Mouse (Mus musculus) stomach, embryonic 15.5 days (tissue): Measurements from ENCODE around the gene Igdcc3. TPM values are rescaled to one million over a fixed set of nuclear protein-coding genes. Genes with fewer than 3 reads are reported as not detected.

Source experiments
- ATAC-seq: fragments of 200-750 bp; cut with Nextera tagmentation; 2 replicates; pipeline ENCODE4 v1.8.0; 2017; ENCODE audit warnings: low read depth, moderate number of reproducible peaks, moderate TSS enrichment; ENCODE audit not compliant: insufficient read depth, low FRiP score
- H3K27ac ChIP-seq: fragments of 300-500 bp; sonication (generic); 2 replicates; pipeline ENCODE4 v1.5.1; 2015; ENCODE audit warnings: mild to moderate bottlenecking, inconsistent platforms
- H3K27me3 ChIP-seq: fragments of 300-500 bp; sonication (generic); replicated peaks from 2 replicates; pipeline ENCODE4 v1.6.1; 2015; ENCODE audit warnings: inconsistent platforms
- H3K36me3 ChIP-seq: fragments of 300-500 bp; sonication (generic); 2 replicates; pipeline ENCODE4 v1.6.1; 2015; ENCODE audit warnings: inconsistent platforms
- H3K4me1 ChIP-seq: fragments of 300-500 bp; sonication (generic); 2 replicates; pipeline ENCODE4 v1.6.1; 2015; ENCODE audit warnings: inconsistent platforms
- H3K4me2 ChIP-seq: fragments of 300-500 bp; sonication (generic); 2 replicates; pipeline ENCODE4 v1.6.1; 2015; ENCODE audit warnings: mild to moderate bottlenecking, inconsistent platforms
- H3K4me3 ChIP-seq: fragments of 300-500 bp; sonication (generic); replicated peaks from 2 replicates; pipeline ENCODE4 v1.5.1; 2015; ENCODE audit warnings: inconsistent platforms
- H3K9ac ChIP-seq: fragments of 300-500 bp; sonication (generic); 2 replicates; pipeline ENCODE4 v1.6.1; 2015; ENCODE audit warnings: inconsistent platforms
- H3K9me3 ChIP-seq: fragments of 300-500 bp; sonication (generic); 2 replicates; pipeline ENCODE4 v1.6.1; 2016; ENCODE audit warnings: inconsistent platforms
- WGBS: fragments of 180-500 bp; shearing (Covaris S2); methylation state at CpG from one replicate; pipeline ENCODE4 v1.1.7; 2015; 5-methylcytosine and 5-hydroxymethylcytosine counted together
- polyA plus RNA-seq: library from polyadenylated mRNA; unstranded; fragments of >200 nt; fragmentation: Nextera tagmentation; extraction: Ambion mirVana; gene quantifications from 2 replicates; pipeline ENCODE4 v1.2.1, GENCODE M21; 2015

The Igdcc3 gene
- polyA plus RNA-seq, result 1.5 TPM in 2 replicates

DNA sequence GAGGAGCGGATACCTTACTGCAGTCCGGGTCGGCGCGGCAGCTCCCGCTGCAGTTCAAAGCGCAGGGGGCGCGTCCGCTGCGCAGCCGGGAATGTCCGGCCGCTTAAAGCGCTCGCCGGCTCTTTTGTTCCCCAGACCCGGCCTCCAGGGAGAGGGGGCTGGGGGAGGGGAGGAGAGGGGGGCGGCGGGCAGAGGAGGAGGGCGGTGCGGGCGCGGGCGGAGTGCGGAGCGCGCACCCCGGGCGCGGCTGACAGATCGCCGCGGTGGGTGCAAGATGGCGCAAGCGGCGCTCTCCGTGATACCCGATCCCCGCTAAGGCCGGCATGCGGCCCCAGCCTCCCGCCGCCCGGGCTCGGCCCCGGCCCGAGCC lies at the start of gene Igdcc3:
Gene Igdcc3, plus strand, starts transcription at position 254 of the 370 bp plus-strand sequence.
- ATAC-seq, result peak; percentile 56
- Histone ChIP-seq H3K36me3 (no peaks in the 10 kb centered on the region), H3K27me3 (0 out of 2 replicates have a peak, but pooled peaks cover 9% of the 10 kb centered on the region), H3K4me2 (peak within 1 kb of the TSS; percentile 93), H3K27ac (peak within 1 kb of the TSS; percentile 75), H3K9me3 (no peaks in the 10 kb centered on the region), H3K4me3 (peak within 1 kb of the TSS; percentile 69), H3K9ac (peak within 1 kb of the TSS; percentile 33; the same call in 1 of the 2 replicates), H3K4me1 (peaks cover 15% of the 10 kb centered on the region)
- 0% methylated on average over 30 of the region's 48 CpGs for WGBS

DNA sequence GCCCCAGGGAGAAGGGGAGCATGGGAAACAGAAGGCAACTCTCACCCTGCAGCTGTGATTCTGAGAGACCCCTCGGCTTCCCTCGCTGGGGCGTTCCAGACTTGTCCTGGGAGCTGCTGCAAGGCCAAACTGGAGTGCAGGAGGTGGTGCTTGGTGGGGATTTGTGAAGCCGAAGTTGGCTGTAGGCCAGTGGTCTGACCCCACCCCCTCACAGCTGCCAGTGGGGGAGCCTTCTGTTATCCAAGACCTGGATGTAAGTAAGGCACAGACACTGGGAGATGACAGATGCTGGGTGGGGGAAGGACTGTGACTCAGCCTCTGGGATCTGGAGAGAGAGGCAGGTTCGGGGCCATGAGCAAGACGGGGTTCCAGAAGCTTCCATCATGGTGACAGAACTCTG lies 46.8 kb upstream of the Igdcc3 start:
- H3K36me3 ChIP-seq, result no peaks in the 10 kb centered on the region
- ATAC-seq, result peak; percentile 67; the same call in 1 of the 2 replicates
- WGBS, result 11% methylated on average over 6 of the region's 6 CpGs
- H3K9me3 ChIP-seq, result no peaks in the 10 kb centered on the region
- 0 out of 2 replicates have a peak overlapping the region, but pooled peaks have one; percentile 14 for H3K4me2 ChIP-seq
- no peaks in the 10 kb centered on the region for H3K27me3 ChIP-seq
- H3K9ac ChIP-seq, result no peak overlapping the region
- H3K4me1 ChIP-seq, result peaks cover 9% of the 10 kb centered on the region
- H3K27ac ChIP-seq, result peak overlapping the region; percentile 51; the same call in 1 of the 2 replicates
- H3K4me3 ChIP-seq, result no peak overlapping the region

DNA sequence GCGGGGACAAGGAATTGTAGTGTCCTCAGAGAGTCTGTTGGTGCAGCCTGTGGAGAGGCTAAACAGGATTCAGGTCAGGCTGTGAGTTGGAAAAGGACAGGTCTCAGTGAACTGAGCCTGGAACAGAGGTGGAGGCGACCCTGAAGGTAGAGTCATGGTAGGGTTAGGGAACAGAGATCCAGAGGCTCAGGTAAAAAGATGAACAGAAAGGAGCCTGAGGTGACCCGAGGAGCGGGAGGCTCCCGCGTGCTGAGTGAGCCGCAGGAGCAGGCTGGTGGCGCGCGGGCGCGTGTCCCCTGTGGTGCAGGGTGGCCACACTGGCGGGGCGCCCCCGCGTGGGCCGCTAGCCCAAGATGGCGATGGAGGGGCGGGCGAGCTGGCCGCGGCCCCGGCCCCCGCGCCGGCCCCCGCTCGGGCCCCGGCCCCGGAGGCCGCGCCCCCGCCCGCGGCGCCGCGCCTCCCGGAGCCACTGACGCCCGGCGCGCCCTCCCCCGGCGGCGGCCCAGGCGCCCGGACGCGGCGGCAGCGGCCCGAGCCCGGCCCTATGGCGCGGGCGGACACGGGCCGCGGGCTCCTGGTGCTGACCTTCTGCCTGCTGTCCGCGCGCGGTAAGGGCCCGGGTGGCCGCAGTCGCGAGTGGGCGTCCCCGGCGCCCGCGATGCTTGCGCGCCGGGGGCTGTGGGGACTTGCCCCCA lies 39.9 kb upstream of the Igdcc3 start, which contains the start of gene Igdcc4:
Gene Igdcc4, plus strand, starts transcription at position 496 of the 695 bp plus-strand sequence.
- Histone ChIP-seq H3K4me1 (peaks cover 20% of the 10 kb centered on the region; the same call in 1 of the 2 replicates), H3K4me3 (peak within 1 kb of the TSS; percentile 82), H3K9ac (peak within 1 kb of the TSS; percentile 82), H3K36me3 (no peaks in the 10 kb centered on the region), H3K27me3 (no peaks in the 10 kb centered on the region), H3K27ac (peak within 1 kb of the TSS; percentile 91), H3K4me2 (peak within 1 kb of the TSS; percentile 95), H3K9me3 (no peaks in the 10 kb centered on the region)
- ATAC-seq, result peak; percentile 6; the same call in 1 of the 2 replicates
- 2% methylated on average over 49 of the region's 76 CpGs for WGBS

DNA sequence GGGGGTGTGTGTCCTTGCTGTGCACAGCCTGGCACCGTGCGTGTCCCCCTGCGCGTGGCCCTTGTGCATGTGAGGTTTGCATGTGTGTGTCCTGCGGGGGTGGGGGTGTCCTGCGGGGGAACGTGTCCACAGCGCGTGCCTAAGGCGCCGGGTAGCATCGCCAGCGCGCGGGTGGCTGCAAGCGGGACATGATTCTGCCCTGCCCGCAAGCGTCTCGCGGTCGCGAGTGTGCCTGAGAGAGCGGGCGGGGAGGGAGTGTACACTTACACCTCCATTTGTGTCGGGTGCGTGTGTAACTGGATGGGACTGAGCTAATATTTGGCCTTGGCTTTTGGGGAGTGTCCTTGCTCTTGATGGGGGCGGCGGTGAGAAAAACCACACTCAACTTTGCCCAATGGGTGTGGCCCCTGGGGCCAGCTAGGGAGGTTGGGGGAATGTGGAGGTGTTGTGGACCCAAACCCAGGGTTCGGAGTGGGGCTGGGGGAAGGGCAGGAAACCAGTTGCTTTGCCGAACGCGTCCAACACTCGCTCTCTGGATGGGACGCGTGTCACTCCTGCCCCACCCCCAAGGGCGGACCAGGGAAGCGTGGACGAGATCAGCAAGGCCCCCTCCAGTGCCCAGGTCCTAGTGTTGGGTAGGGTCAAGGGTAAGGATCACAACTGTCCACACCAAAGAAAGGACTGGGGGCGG lies 39.2 kb upstream of the Igdcc3 start:
- ATAC-seq, result peak; percentile 80
- WGBS, result under 1% methylated on average over 39 of the region's 39 CpGs

DNA sequence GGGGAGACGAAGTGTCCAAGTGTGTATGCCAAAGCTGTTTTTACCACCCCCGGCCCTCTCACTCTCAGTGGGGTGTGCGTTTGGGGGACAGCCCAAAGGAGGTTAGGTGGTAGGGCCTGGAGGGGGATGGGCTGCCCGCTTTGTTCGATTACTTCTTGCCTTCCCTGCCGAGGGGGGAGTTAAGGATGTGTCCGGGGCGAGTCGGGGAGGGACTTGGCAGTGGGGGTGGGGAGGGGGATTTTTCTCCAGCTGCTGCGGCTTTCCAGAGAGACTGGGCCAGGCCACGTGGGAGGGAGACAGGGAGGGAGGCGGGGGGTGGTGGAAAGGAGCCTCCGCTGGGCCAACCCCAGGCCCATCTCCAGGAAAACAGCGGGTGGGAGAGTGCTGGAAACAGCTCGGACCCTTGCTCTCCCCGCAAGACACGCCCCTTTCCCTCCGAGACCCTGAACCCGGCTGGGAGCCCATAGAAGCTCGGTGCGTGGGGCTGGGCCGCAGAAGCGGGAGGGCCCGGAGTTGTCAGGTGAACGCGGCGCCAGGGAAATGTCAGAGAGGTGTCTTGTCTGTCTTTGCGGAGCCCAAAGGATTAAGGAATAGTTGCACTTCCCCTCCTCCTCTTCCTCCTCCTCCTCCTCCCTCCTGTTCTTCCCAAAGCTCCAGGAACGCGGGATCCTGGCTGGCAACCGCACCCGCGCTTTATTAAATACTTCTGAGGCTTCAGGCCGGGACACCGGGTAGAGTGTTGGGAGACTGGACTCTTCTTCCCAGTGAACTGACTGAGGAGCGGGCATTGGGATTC lies 38.4 kb upstream of the Igdcc3 start:
- Histone ChIP-seq H3K9ac (peak overlapping the region; percentile 82; the same call in 1 of the 2 replicates), H3K27ac (peak overlapping the region; percentile 91), H3K4me3 (peak overlapping the region; percentile 82), H3K4me2 (peak overlapping the region; percentile 95), H3K9me3 (no peaks in the 10 kb centered on the region), H3K27me3 (no peaks in the 10 kb centered on the region), H3K4me1 (peaks cover 31% of the 10 kb centered on the region), H3K36me3 (no peaks in the 10 kb centered on the region)
- ATAC-seq, result peak; percentile 56
- WGBS, result 3% methylated on average over 36 of the region's 36 CpGs

More for the DNA sequence above, 39.2 kb upstream of the Igdcc3 start:
- Histone ChIP-seq H3K9ac (peak overlapping the region; percentile 82), H3K4me3 (peak overlapping the region; percentile 82), H3K27ac (peak overlapping the region; percentile 91), H3K27me3 (no peaks in the 10 kb centered on the region), H3K4me1 (peaks cover 25% of the 10 kb centered on the region), H3K9me3 (no peaks in the 10 kb centered on the region), H3K36me3 (no peaks in the 10 kb centered on the region), H3K4me2 (peak overlapping the region; percentile 95)

DNA sequence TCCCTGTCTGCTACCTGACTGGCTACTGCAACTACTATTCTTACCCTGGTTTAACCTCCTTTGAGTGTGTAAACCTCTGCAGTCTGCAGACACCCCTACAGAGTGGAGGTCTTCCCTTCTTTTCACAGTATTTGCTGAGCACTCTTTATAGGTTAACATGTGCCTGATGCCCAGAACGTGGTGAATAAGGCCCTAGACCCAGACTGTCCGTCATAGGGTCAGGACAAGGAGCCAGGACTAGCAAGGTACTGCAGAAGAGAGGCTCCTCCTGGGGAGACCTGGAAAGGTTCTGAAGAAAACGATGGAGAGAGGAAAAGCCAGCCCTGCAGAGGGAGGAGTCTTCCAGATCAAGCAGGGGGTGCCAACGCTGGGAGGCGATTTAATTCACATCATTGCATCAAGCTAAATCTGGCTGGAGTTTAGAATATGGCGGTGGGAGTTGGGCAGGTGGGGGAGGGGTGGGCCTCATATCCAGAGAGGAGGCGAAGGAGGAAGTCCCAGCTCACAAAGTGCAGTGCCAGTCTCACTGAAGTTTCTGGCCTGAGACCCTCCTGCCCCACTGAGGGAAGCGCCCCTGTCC lies 37.7 kb upstream of the Igdcc3 start:
- H3K9me3 ChIP-seq, result no peaks in the 10 kb centered on the region
- peaks cover 36% of the 10 kb centered on the region for H3K4me1 ChIP-seq
- WGBS, result 33% methylated on average over 8 of the region's 8 CpGs
- ATAC-seq, result no peak
- H3K36me3 ChIP-seq, result no peaks in the 10 kb centered on the region
- peak overlapping the region; percentile 82 for H3K4me3 ChIP-seq
- H3K9ac ChIP-seq, result peak overlapping the region; percentile 45; the same call in 1 of the 2 replicates
- H3K27me3 ChIP-seq, result no peaks in the 10 kb centered on the region
- peak overlapping the region; percentile 95 for H3K4me2 ChIP-seq
- H3K27ac ChIP-seq, result peak overlapping the region; percentile 91

DNA sequence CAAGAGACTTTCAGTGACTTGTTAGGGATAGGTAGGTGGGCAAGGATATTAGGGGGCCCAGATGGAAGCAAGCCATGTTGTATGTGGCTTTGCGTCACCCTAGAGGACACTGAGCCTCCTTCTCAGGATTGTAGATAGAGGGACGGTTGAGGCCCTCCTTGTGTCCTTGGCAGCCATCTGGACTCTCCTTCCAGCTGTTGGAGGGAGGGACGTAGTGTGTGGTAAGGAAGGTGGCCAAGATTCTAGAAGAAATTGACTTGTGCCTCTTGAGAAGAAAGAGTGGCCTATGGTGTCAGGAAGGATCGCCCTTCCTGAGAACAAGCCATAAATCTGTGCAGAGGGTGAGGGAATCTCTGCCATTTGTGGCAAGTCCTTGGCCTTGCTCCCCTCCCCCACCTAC lies 34.2 kb upstream of the Igdcc3 start:
- H3K36me3 ChIP-seq, result no peaks in the 10 kb centered on the region
- WGBS, result 71% methylated on average over 4 of the region's 4 CpGs
- H3K27me3 ChIP-seq, result no peaks in the 10 kb centered on the region
- peaks cover 56% of the 10 kb centered on the region for H3K4me1 ChIP-seq
- H3K27ac ChIP-seq, result peak overlapping the region; percentile 42; the same call in 1 of the 2 replicates
- H3K9ac ChIP-seq, result no peak overlapping the region
- H3K4me2 ChIP-seq, result no peak overlapping the region
- no peaks in the 10 kb centered on the region for H3K9me3 ChIP-seq
- ATAC-seq, result no peak
- no peak overlapping the region for H3K4me3 ChIP-seq

DNA sequence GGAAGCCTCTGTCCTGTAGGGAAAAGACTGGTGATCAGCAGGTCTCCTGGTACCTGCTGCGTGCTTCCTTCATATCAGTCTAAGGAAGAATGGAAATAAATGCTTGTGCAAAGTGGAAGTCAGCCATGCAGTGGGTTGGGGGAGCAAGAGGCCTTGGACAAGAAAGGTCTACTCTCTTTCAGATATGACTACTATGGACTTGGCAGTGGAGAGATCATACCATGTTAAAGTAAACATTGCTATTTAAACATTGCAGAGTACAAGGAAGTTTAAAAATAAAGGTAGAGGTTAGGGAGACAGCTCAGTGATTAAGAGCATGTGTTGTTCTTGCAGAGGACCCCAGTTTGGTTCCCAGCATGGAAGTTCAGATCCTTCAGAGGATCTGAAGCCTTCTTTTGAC lies 33.1 kb upstream of the Igdcc3 start:
- Histone ChIP-seq H3K4me2 (no peak overlapping the region), H3K27ac (peak overlapping the region; percentile 86; the same call in 1 of the 2 replicates), H3K27me3 (no peaks in the 10 kb centered on the region), H3K9ac (no peak overlapping the region), H3K9me3 (no peaks in the 10 kb centered on the region), H3K4me1 (peaks cover 58% of the 10 kb centered on the region), H3K4me3 (no peak overlapping the region), H3K36me3 (no peaks in the 10 kb centered on the region)
- WGBS, result 53% methylated on average over 1 of the region's 1 CpGs
- ATAC-seq, result peak; percentile 64

DNA sequence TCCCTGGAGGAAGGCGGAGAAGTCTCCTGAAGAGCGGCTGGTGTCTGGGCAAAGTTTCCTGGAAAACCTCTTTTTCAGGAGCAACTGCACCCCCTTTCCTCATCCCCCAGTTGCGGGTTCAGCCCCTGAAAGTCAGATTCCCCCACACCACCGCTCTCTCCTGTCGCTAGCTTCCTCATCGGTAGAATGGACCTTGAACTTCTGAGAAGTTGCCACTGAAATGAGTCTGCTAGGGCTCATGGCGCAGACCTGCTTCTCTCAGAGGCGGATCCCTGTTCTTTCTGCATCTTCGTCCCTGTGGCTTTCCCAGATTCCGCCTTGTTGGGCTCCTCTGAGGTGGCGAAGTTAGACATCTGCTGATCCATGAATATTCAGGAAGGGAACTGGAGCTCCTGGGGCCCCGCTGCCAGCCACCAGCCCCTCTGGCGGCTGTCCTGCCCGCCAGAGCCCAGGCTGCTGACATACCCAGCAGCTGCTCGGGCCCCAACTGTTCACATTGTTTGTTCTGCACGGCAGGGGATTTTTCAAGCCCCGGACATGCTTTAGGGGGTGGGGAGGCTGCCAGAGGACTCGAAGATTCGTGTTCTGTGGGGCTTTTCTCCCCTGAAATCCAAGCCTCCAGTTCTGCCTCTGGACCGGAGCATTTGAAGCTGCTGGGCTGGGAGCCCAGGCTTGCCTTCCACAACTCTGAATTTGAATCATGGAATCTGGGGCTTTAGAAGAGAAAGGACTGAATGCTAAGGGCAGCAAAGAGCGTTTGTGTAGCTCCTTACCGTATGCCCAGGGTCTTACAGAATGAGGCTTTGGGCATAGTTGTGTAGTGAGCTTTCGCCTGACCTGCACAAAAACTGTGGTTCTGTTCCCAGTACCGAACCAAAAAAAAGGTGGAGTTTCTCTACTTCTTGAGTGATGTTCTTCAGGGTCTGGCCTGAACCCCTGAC lies 31.6 kb upstream of the Igdcc3 start:
- Histone ChIP-seq H3K36me3 (peaks cover 10% of the 10 kb centered on the region), H3K27ac (peak overlapping the region; percentile 86), H3K4me1 (peaks cover 52% of the 10 kb centered on the region), H3K9me3 (no peaks in the 10 kb centered on the region), H3K27me3 (no peaks in the 10 kb centered on the region), H3K9ac (no peak overlapping the region), H3K4me3 (0 out of 2 replicates have a peak overlapping the region, but pooled peaks have one; percentile 10), H3K4me2 (peak overlapping the region; percentile 47)
- ATAC-seq, result peak; percentile 51; the same call in 1 of the 2 replicates
- WGBS, result 20% methylated on average over 24 of the region's 24 CpGs

DNA sequence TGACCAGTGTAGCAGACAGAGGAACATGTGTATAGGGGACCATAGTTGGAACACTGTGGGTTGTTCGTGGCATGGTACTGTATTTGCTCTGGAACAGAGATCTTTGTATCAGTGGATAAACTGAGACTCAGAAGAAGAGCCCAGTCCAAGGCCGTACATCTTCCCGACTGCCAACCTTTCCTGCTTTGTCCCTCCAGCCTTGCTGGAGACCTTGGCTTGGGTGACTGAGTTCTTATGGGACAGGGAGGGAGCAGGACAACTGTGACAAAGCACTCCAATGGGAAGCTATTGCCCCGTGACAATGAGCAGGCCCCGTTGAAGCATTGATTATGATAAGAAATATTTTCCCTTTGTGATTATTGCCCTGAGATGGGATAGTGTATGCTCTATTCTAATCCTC lies 29.3 kb upstream of the Igdcc3 start:
- no peaks in the 10 kb centered on the region for H3K27me3 ChIP-seq
- ATAC-seq, result no peak
- no peaks in the 10 kb centered on the region for H3K9me3 ChIP-seq
- H3K27ac ChIP-seq, result no peak overlapping the region
- no peak overlapping the region for H3K4me3 ChIP-seq
- WGBS, result 85% methylated on average over 5 of the region's 5 CpGs
- no peak overlapping the region for H3K4me2 ChIP-seq
- H3K4me1 ChIP-seq, result peaks cover 40% of the 10 kb centered on the region
- peaks cover 13% of the 10 kb centered on the region for H3K36me3 ChIP-seq
- H3K9ac ChIP-seq, result no peak overlapping the region
